Mouse (Mus musculus): ENCODE measurements around the gene Glis3. TPM values are rescaled to one million over a fixed set of nuclear protein-coding genes. Genes with fewer than 3 reads are reported as not detected.

Gene Glis3
- 8.4 and 9.2 TPM in 2 replicates for polyA plus RNA-seq (2015; fragmentation: Nextera tagmentation; extraction: Ambion mirVana)

DNA sequence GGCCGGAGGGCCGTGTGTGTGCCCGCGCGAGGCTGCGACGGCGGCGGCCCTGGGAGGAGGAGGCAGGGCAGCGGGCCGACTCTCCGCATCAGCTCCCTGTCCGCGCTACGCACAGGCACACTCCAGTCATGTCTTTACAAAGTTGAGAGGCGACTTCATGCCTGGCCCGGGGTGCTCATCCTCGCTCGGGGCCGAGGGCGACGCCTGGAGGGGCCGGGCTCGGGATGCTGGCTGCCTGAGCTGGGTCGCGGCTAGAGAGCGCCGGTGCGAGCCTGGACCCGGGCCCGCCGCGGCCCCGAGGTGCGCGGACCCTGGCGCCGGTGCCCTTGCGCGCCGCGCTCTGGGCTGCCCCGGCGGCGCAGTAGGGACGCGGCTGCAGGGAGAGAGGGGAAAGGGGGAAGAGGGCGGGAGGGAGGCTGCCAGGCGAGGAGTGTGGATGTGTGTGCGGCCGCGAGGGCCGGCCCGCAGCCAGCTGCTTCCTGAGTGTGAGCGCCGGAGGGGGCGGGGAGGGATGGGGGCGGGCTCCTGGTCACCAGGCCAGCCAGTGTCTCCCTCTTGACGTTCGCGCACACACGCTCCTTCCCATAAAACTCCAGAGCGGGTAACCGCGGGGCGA, at the start of gene Glis3:
TSS of gene Glis3 (minus strand) at position 302 of the 616 bp plus-strand sequence.
- no peaks in the 10 kb centered on the region for H3K9me3 ChIP-seq (replicated peaks)
- H3K27me3 ChIP-seq, result peaks cover 4% of the 10 kb centered on the region; the same call in 1 of the 2 replicates
- peak within 1 kb of the TSS; percentile 99 for H3K4me2 ChIP-seq
- H3K4me1 ChIP-seq, result peaks cover 34% of the 10 kb centered on the region
- WGBS, result under 1% methylated on average over 50 of the region's 66 CpGs
- peak within 1 kb of the TSS; percentile 82 for H3K9ac ChIP-seq
- ATAC-seq (replicated peaks; ENCODE audit: low FRiP score), result peak; percentile 92
- H3K36me3 ChIP-seq, result no peaks in the 10 kb centered on the region
- H3K4me3 ChIP-seq (replicated peaks), result peak within 1 kb of the TSS; percentile 70
- H3K27ac ChIP-seq, result peak within 1 kb of the TSS; percentile 80

DNA sequence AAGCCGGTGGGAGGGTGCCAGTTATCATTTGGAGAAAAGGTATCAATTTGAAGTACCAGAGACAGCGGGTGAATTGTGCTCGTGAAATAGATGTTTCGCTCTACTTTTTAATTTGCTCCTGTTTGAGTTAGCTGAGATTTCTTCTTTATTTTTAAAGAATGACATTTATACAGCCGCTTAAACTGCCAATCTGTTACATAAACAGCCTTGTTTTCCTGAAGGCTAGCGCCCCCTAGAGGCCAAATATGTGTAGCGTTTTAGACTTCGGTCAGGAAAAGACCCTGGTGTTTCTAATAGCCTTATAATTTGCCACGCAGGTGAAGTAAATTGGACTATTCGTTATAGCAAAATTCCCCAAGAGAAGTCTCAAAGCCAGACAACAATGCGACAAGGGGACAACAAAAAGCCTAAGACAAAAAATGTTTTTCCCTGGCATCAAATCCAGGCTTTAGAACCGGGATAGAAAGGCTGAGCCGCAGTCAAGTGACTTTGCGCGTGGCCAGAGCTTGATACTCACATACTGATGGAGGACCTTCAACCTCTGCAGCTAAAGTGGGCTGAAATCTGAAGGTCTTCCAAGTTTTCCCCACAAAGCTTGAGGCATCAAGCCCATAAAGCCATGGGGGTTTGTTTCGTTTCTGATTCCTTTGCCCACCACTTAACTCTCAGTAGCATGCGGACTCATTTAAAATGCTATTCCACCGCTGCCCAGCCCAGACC, 46.4 kb upstream of the Glis3 start:
- H3K4me1 ChIP-seq, result no peaks in the 10 kb centered on the region
- 56% methylated on average over 18 of the region's 18 CpGs for WGBS
- no peaks in the 10 kb centered on the region for H3K9me3 ChIP-seq (replicated peaks)
- H3K9ac ChIP-seq, result no peak overlapping the region
- no peaks in the 10 kb centered on the region for H3K27me3 ChIP-seq
- no peak overlapping the region for H3K4me3 ChIP-seq (replicated peaks)
- no peak for ATAC-seq (replicated peaks; ENCODE audit: low FRiP score)
- H3K27ac ChIP-seq, result no peak overlapping the region
- no peaks in the 10 kb centered on the region for H3K36me3 ChIP-seq
- H3K4me2 ChIP-seq, result no peak overlapping the region

DNA sequence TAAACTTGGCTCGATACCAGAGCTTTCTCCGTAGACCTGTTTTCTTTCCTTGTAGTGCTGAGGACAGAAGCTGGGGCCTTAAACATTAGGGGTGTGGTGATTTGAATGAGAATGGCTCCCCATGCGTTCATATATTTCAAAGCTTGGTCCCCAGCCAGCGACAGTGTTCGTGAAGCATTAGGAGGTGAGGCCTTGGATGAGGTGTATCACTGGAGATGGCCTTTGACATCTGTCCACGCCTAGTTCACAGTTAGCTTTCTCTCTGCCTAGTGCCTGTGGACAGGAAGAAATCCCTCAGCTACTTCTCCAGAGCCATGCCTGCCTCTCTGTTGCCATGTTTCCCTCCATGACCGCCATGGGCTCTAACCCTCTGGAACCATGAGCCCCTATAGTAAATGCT, 44.8 kb upstream of the Glis3 start:
- H3K27me3 ChIP-seq, result no peaks in the 10 kb centered on the region
- no peak for ATAC-seq (replicated peaks; ENCODE audit: low FRiP score)
- no peaks in the 10 kb centered on the region for H3K9me3 ChIP-seq (replicated peaks)
- 87% methylated on average over 7 of the region's 7 CpGs for WGBS
- no peak overlapping the region for H3K9ac ChIP-seq
- H3K4me2 ChIP-seq, result no peak overlapping the region
- H3K4me1 ChIP-seq, result no peaks in the 10 kb centered on the region
- no peaks in the 10 kb centered on the region for H3K36me3 ChIP-seq
- no peak overlapping the region for H3K4me3 ChIP-seq (replicated peaks)
- no peak overlapping the region for H3K27ac ChIP-seq

DNA sequence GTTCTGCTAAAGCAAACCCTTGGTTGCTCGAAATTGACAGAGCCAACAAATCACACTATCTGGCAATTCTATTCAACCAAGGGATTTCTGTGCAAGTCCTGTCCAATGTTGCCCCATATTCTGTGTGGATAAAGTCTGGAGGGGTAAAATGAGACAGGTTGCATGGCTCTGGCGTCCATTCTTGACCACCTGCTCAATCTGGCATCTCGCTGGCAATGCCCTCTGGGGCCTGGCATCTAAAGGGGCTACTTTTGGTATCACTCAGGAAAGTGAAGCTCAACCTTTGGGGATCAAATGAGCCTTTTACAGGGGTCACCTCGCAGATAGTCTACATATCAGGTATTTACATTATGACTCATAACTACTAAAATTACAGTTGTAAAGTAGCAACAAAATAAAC, 42.7 kb upstream of the Glis3 start:
- H3K4me1 ChIP-seq, result no peaks in the 10 kb centered on the region
- no peak overlapping the region for H3K4me2 ChIP-seq
- no peak overlapping the region for H3K27ac ChIP-seq
- no peak overlapping the region for H3K9ac ChIP-seq
- no peak overlapping the region for H3K4me3 ChIP-seq (replicated peaks)
- no peak for ATAC-seq (replicated peaks; ENCODE audit: low FRiP score)
- H3K9me3 ChIP-seq (replicated peaks), result no peaks in the 10 kb centered on the region
- no peaks in the 10 kb centered on the region for H3K36me3 ChIP-seq
- H3K27me3 ChIP-seq, result no peaks in the 10 kb centered on the region
- 82% methylated on average over 4 of the region's 4 CpGs for WGBS

DNA sequence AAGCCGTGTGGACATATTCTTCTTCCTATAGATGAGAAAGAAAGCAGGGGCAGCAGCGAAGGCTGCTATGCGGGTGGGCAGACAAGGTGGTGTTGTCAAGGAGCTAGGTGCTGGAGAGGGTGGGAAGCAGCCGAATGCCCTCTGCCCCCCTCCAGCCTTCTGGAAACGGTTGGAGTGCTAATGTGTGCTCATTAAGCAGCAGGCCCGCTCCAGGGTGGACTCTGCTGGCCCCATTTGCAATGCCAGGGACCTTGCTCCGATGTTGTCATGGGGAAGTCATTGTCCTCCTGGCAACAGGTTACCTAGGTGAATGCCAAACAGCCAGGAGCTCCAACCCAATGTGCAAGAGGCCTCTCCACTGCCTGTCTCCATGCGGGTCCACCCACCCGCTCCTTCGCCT, 42.0 kb upstream of the Glis3 start:
- no peak overlapping the region for H3K9ac ChIP-seq
- no peaks in the 10 kb centered on the region for H3K27me3 ChIP-seq
- 81% methylated on average over 10 of the region's 10 CpGs for WGBS
- no peak overlapping the region for H3K4me3 ChIP-seq (replicated peaks)
- no peak for ATAC-seq (replicated peaks; ENCODE audit: low FRiP score)
- no peaks in the 10 kb centered on the region for H3K4me1 ChIP-seq
- H3K36me3 ChIP-seq, result no peaks in the 10 kb centered on the region
- H3K27ac ChIP-seq, result no peak overlapping the region
- no peak overlapping the region for H3K4me2 ChIP-seq
- H3K9me3 ChIP-seq (replicated peaks), result no peaks in the 10 kb centered on the region

DNA sequence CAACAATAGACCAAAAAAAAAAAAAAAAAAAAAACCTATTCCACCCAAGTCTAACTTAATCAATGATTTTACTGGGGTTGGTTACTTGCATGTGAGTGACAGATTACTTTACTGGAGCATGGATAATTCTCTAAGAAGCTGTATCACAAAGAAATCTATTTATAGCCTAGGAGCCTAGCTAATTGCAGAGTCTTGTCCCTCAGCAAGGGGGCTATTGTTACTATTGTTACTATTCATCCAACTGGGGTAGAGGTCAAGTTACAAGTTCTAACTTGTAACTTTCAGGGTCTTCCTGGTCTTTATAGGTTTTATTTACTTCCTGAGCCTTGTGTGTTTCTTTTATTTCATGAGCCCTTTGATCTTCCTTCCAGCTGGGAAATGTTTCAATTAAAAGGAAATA, 40.1 kb upstream of the Glis3 start:
- Histone ChIP-seq H3K9me3 (replicated peaks) (no peaks in the 10 kb centered on the region), H3K9ac (no peak overlapping the region), H3K4me1 (no peaks in the 10 kb centered on the region), H3K27ac (no peak overlapping the region), H3K27me3 (no peaks in the 10 kb centered on the region), H3K4me2 (no peak overlapping the region), H3K4me3 (replicated peaks) (no peak overlapping the region), H3K36me3 (no peaks in the 10 kb centered on the region)
- no peak for ATAC-seq (replicated peaks; ENCODE audit: low FRiP score)

DNA sequence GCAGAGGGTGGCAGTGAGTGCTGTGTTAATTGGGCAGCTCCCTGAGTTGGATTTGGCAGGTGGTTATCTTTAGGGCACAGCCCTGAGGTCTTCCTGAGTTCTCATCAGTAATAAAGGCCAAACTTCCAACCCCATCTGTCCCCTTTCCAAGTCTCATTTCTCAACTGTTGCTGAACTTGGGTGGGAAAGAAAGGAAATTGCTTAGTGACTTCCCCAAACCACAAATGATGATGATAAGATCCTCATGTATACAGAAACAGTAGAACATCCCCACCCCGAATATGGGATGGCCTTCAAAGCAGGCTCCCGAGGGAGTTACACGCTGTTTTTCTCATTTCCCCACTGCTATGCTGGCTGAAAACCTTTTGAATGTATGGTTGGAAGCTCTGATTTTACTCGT, 34.8 kb upstream of the Glis3 start:
- Histone ChIP-seq H3K27me3 (no peaks in the 10 kb centered on the region), H3K9ac (no peak overlapping the region), H3K4me1 (no peaks in the 10 kb centered on the region), H3K9me3 (replicated peaks) (no peaks in the 10 kb centered on the region), H3K27ac (no peak overlapping the region), H3K4me2 (no peak overlapping the region), H3K36me3 (no peaks in the 10 kb centered on the region), H3K4me3 (replicated peaks) (no peak overlapping the region)
- WGBS, result 82% methylated on average over 4 of the region's 4 CpGs
- ATAC-seq (replicated peaks; ENCODE audit: low FRiP score), result no peak

DNA sequence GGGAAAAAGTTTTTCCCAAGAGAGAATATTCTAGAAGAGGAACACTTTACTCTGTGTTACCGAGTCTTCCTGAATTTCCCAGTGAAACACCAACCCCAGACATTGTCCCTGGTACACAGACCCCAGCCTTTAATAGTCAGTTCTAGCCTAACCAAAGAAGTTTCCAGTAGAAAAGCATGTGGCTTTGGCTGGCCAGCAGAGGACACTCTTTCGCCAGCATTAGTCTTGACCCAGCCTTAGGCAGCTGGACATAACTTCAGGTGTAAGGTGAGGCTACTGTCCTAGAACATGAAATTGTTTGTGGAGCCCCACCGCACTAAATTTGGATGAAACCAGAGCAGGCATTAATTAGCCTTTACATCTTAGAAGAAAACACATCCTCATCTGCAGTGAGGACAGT, 17.8 kb upstream of the Glis3 start:
- H3K9me3 ChIP-seq (replicated peaks), result no peaks in the 10 kb centered on the region
- no peaks in the 10 kb centered on the region for H3K36me3 ChIP-seq
- 76% methylated on average over 3 of the region's 3 CpGs for WGBS
- H3K4me2 ChIP-seq, result no peak overlapping the region
- H3K27me3 ChIP-seq, result no peaks in the 10 kb centered on the region
- H3K27ac ChIP-seq, result no peak overlapping the region
- ATAC-seq (replicated peaks; ENCODE audit: low FRiP score), result no peak
- no peak overlapping the region for H3K9ac ChIP-seq
- H3K4me3 ChIP-seq (replicated peaks), result no peak overlapping the region
- no peaks in the 10 kb centered on the region for H3K4me1 ChIP-seq

DNA sequence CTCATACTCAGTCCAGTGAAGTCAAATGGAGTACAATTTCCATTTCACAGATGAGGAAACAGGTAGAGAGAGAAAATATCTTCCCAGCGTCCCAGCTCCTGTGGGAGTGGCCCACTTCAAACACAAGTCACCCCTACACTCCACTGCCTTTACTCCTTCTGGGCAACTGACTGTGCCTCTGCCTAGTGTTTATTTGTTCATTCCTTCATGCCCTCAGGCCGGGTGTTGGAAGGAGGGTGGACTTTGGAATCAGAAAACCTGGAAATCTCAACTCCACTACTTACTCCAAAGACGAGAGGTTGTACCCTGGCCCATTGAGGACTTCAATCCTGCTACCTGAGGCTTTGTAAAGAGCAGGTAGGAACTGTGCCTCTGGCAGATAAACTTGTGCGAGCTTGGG, 6.5 kb upstream of the Glis3 start:
- Histone ChIP-seq H3K4me2 (peak overlapping the region; percentile 7; the same call in 1 of the 2 replicates), H3K9me3 (replicated peaks) (no peaks in the 10 kb centered on the region), H3K9ac (no peak overlapping the region), H3K4me1 (peaks cover 20% of the 10 kb centered on the region), H3K4me3 (replicated peaks) (no peak overlapping the region), H3K27ac (0 out of 2 replicates have a peak overlapping the region, but pooled peaks have one; percentile 48), H3K27me3 (peaks cover 4% of the 10 kb centered on the region; the same call in 1 of the 2 replicates), H3K36me3 (no peaks in the 10 kb centered on the region)
- peak; percentile 66 for ATAC-seq (replicated peaks; ENCODE audit: low FRiP score)
- WGBS, result 52% methylated on average over 4 of the region's 4 CpGs

DNA sequence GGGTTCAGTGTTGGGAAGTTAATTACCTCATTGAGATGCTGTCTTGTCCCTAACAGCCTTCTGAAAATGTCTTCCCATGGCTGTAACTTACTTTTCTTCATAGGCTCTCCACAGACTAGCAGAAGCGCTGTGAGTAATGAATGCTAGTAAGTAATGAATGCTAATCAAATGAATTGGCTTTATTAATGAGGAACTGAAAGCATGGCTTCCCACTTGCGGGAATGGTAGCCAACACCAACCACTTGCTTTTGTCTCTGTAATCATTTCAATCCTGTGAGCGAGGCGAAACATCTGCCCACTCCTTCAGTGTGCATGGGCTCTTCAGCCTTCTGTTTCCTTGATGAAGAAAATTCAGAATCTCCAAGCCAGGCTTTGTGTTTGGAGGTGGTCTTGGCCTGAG, 5.6 kb upstream of the Glis3 start:
- Histone ChIP-seq H3K9me3 (replicated peaks) (no peaks in the 10 kb centered on the region), H3K27me3 (peaks cover 4% of the 10 kb centered on the region; the same call in 1 of the 2 replicates), H3K27ac (no peak overlapping the region), H3K4me2 (no peak overlapping the region), H3K4me3 (replicated peaks) (no peak overlapping the region), H3K36me3 (no peaks in the 10 kb centered on the region), H3K9ac (no peak overlapping the region), H3K4me1 (peaks cover 22% of the 10 kb centered on the region)
- WGBS, result 93% methylated on average over 4 of the region's 4 CpGs
- no peak for ATAC-seq (replicated peaks; ENCODE audit: low FRiP score)

DNA sequence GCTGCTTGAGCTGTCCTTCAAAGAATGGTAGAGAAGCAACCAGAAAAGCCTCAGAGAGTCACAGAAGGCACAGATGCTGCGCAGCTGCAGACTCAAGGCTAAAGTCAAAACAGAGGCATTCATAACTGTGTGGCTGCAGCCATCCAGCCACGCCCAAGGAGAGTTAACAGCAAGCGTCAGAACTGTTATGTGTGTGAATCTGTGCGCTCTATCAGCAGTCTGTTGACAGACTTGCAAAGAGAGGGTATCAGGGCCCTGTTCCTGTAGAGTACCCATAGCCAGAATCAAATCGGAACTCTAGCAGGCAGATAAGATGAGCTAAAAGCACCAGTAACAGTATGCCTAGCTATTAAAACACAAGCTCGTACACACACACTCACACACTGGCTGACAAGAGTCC, 4.5 kb upstream of the Glis3 start:
- Histone ChIP-seq H3K27me3 (peaks cover 4% of the 10 kb centered on the region; the same call in 1 of the 2 replicates), H3K36me3 (no peaks in the 10 kb centered on the region), H3K9ac (no peak overlapping the region), H3K9me3 (replicated peaks) (no peaks in the 10 kb centered on the region), H3K4me1 (peaks cover 27% of the 10 kb centered on the region), H3K4me3 (replicated peaks) (no peak overlapping the region), H3K4me2 (no peak overlapping the region), H3K27ac (no peak overlapping the region)
- WGBS, result 89% methylated on average over 6 of the region's 6 CpGs
- ATAC-seq (replicated peaks; ENCODE audit: low FRiP score), result no peak

DNA sequence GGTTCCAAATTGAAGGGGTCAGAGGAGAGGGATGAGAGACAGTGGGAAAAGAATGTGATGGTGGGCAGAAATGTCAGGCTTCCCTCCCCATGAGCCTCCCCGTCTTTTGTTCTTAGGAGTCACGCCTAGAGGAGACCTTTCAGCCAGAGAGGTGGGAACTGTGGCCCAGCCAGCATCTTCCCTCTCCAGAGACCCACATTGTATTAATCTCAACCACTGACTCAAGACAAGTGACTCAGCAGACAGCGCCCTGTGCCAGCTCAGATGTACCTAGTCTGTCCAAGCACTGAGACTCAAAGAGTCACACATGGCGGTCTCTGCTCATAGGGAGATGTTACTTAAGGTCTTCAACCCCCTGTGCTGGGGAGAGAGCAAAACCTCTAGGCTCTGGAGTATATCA, 3.5 kb upstream of the Glis3 start:
- ATAC-seq (replicated peaks; ENCODE audit: low FRiP score), result no peak
- Histone ChIP-seq H3K36me3 (no peaks in the 10 kb centered on the region), H3K9ac (no peak overlapping the region), H3K4me1 (peaks cover 36% of the 10 kb centered on the region), H3K27ac (no peak overlapping the region), H3K4me3 (replicated peaks) (no peak overlapping the region), H3K27me3 (peaks cover 4% of the 10 kb centered on the region; the same call in 1 of the 2 replicates), H3K4me2 (no peak overlapping the region), H3K9me3 (replicated peaks) (no peaks in the 10 kb centered on the region)
- 91% methylated on average over 4 of the region's 4 CpGs for WGBS
